Mouse (Mus musculus) forebrain, embryonic 15.5 days (tissue): Measurements from ENCODE around the gene Rcl1. TPM values are rescaled to one million over a fixed set of nuclear protein-coding genes. Genes with fewer than 3 reads are reported as not detected.

ENCODE experiments used
- ATAC-seq: fragments of 200-750 bp; cut with Nextera tagmentation; replicated peaks from 2 replicates; pipeline ENCODE4 v1.8.0; 2017; ENCODE audit warnings: mild to moderate bottlenecking, moderate TSS enrichment, moderate library complexity
- H3K27ac ChIP-seq: fragments of 300-500 bp; sonication (generic); replicated peaks from 2 replicates; pipeline ENCODE4 v1.5.1; 2015; ENCODE audit warnings: mild to moderate bottlenecking, inconsistent platforms
- H3K27me3 ChIP-seq: fragments of 300-500 bp; sonication (generic); 2 replicates; pipeline ENCODE4 v1.6.1; 2015; ENCODE audit warnings: inconsistent platforms
- H3K36me3 ChIP-seq: fragments of 300-500 bp; sonication (generic); 2 replicates; pipeline ENCODE4 v1.6.1; 2015; ENCODE audit warnings: mild to moderate bottlenecking, inconsistent platforms
- H3K4me1 ChIP-seq: fragments of 300-500 bp; sonication (generic); 2 replicates; pipeline ENCODE4 v1.6.1; 2015; ENCODE audit warnings: inconsistent platforms
- H3K4me2 ChIP-seq: fragments of 300-500 bp; sonication (generic); replicated peaks from 2 replicates; pipeline ENCODE4 v1.6.1; 2015; ENCODE audit warnings: mild to moderate bottlenecking, inconsistent platforms
- H3K4me3 ChIP-seq: fragments of 300-500 bp; sonication (generic); 2 replicates; pipeline ENCODE4 v1.5.1; 2015; ENCODE audit warnings: mild to moderate bottlenecking, inconsistent platforms
- H3K9ac ChIP-seq: fragments of 300-500 bp; sonication (generic); replicated peaks from 2 replicates; pipeline ENCODE4 v1.6.1; 2015; ENCODE audit warnings: mild to moderate bottlenecking, inconsistent platforms
- H3K9me3 ChIP-seq: fragments of 300-500 bp; sonication (generic); 2 replicates; pipeline ENCODE4 v1.6.1; 2016; ENCODE audit warnings: inconsistent platforms
- WGBS: fragments of 180-500 bp; shearing (Covaris S2); methylation state at CpG from one replicate; pipeline ENCODE4 v1.1.7; 2015; ENCODE audit warnings: mixed read lengths; 5-methylcytosine and 5-hydroxymethylcytosine counted together
- microRNA counts: library from miRNA; unstranded; fragments of <30 nt; microRNA quantifications from one replicate; lab custom pipeline; 2016
- microRNA-seq: library from miRNA; unstranded; fragments of <30 nt; microRNA quantifications from one replicate; pipeline ENCODE4, GENCODE M21; 2016
- polyA plus RNA-seq: library from polyadenylated mRNA; unstranded; fragments of >200 nt; fragmentation: Nextera tagmentation; extraction: Ambion mirVana; gene quantifications from 2 replicates; pipeline ENCODE4 v1.2.1, GENCODE M21; 2015

Rcl1 gene
- polyA plus RNA-seq, 1 experiment from 2014 or later: 37.0 TPM

GRCm38 (mm10) chr19:29163817-29164527, 62.8 kb downstream of the Rcl1 start:
- no peaks in the 10 kb centered on the region for H3K4me1 ChIP-seq
- H3K4me3 ChIP-seq: no peak overlapping the region
- no peak overlapping the region for H3K4me2 ChIP-seq
- no peaks in the 10 kb centered on the region for H3K27me3 ChIP-seq
- no peak overlapping the region for H3K27ac ChIP-seq
- H3K9ac ChIP-seq: no peak overlapping the region
- 91% methylated on average over 4 of the region's 4 CpGs for WGBS
- H3K9me3 ChIP-seq: no peaks in the 10 kb centered on the region
- no peak for ATAC-seq
- no peaks in the 10 kb centered on the region for H3K36me3 ChIP-seq

GRCm38 (mm10) chr19:29164528-29165166, 63.5 kb downstream of the Rcl1 start:
- no peak overlapping the region for H3K9ac ChIP-seq
- WGBS: 54% methylated on average over 7 of the region's 7 CpGs
- H3K4me1 ChIP-seq: no peaks in the 10 kb centered on the region
- no peaks in the 10 kb centered on the region for H3K36me3 ChIP-seq
- no peak for ATAC-seq
- no peak overlapping the region for H3K4me2 ChIP-seq
- no peak overlapping the region for H3K27ac ChIP-seq
- H3K9me3 ChIP-seq: no peaks in the 10 kb centered on the region
- no peaks in the 10 kb centered on the region for H3K27me3 ChIP-seq
- H3K4me3 ChIP-seq: no peak overlapping the region

- ATAC-seq: no peak
- H3K4me2 ChIP-seq: no peak overlapping the region
- no peak overlapping the region for H3K27ac ChIP-seq
- H3K4me3 ChIP-seq: no peak overlapping the region
- H3K9me3 ChIP-seq: no peaks in the 10 kb centered on the region
- H3K36me3 ChIP-seq: no peaks in the 10 kb centered on the region
- no peaks in the 10 kb centered on the region for H3K27me3 ChIP-seq
- 83% methylated on average over 6 of the region's 6 CpGs for WGBS
- H3K9ac ChIP-seq: no peak overlapping the region
- no peaks in the 10 kb centered on the region for H3K4me1 ChIP-seq
Observed at GRCm38 (mm10) chr19:29167938-29168337, 66.8 kb downstream of the Rcl1 start.

GRCm38 (mm10) chr19:29180336-29180735, 79.2 kb downstream of the Rcl1 start:
- Histone ChIP-seq H3K4me2 (no peak overlapping the region), H3K27me3 (no peaks in the 10 kb centered on the region), H3K36me3 (no peaks in the 10 kb centered on the region), H3K9ac (no peak overlapping the region), H3K9me3 (no peaks in the 10 kb centered on the region), H3K27ac (no peak overlapping the region), H3K4me3 (no peak overlapping the region), H3K4me1 (0 out of 2 replicates have a peak, but pooled peaks cover 3% of the 10 kb centered on the region)
- 90% methylated on average over 4 of the region's 4 CpGs for WGBS
- no peak for ATAC-seq

DNA sequence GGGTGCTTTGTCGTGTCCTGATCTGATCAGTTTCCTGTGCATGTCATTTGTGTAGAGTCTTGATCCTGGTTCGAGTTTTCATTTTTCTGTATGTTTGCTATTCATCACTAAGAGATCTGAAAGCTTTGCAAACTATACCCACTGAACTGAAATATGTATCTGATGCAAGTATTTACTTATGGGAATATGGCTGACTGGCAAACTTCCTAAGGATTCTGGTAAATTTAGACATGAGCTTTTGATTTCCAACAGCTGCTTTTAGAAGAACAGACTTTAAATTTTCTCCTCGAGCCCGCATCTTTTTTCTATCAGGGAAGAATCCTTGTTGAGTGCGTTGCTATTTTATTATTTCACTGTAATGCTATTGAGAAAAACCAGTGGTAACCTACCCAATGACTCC, 81.0 kb downstream of the Rcl1 start:
- Histone ChIP-seq H3K27ac (no peak overlapping the region), H3K4me1 (0 out of 2 replicates have a peak, but pooled peaks cover 3% of the 10 kb centered on the region), H3K36me3 (no peaks in the 10 kb centered on the region), H3K4me3 (no peak overlapping the region), H3K27me3 (no peaks in the 10 kb centered on the region), H3K9ac (no peak overlapping the region), H3K9me3 (no peaks in the 10 kb centered on the region), H3K4me2 (no peak overlapping the region)
- ATAC-seq: no peak
- WGBS: 87% methylated on average over 5 of the region's 5 CpGs

DNA sequence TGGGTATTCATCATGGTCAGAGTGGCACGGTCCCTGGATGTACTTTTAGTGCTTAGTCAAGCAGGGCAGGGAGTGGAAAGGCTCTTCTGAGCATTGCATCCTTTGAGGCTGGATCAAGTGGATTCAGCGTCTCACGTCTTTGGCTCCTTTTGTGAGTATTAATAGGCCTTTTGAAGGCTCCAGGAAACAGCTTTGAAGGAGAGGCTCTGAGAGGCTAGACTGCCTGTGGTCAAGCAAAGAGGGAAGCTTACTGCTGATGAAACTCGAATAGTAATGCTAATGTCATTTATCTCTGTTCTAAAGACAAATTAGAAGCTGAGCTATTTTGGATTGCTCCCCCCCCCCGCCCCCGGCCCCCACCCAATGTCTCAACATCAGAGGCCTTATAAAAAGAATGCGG, 83.9 kb downstream of the Rcl1 start:
- H3K9ac ChIP-seq: no peak overlapping the region
- H3K27me3 ChIP-seq: no peaks in the 10 kb centered on the region
- ATAC-seq: no peak
- no peaks in the 10 kb centered on the region for H3K9me3 ChIP-seq
- no peaks in the 10 kb centered on the region for H3K36me3 ChIP-seq
- no peak overlapping the region for H3K4me2 ChIP-seq
- no peak overlapping the region for H3K4me3 ChIP-seq
- H3K27ac ChIP-seq: no peak overlapping the region
- 12% methylated on average over 7 of the region's 7 CpGs for WGBS
- H3K4me1 ChIP-seq: 0 out of 2 replicates have a peak, but pooled peaks cover 3% of the 10 kb centered on the region

DNA sequence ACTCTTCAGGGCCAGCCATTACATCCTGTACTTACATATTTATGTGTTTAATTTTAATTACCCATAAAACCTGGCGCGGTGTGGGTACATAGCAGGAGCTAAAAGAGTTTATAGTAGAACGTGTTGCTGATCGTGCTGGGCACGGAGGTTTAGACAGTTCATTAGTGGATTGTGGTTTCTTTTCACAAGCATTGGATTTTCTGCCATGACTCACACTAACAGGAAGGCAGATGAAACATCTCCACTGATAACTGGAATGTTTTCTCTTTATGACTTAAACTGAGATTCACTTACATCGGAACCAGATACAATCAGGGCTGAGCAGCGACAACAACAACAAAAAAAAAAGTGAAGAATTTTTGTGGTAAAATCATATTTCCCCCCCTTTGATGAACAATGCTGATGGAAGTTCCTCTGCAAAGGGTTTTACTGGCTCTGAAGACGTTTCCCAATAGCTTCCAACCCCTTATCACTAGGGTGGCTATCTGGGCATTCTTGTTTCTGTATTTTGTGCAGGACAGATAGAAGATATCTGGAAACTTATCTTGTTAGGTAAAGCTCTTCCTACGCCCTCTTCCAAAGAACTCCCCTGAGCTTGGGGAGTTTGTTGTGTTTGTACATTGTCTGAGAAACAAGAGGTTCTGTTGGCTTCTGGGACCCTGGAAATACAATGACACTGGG, 84.5 kb downstream of the Rcl1 start:
- Histone ChIP-seq H3K27ac (no peak overlapping the region), H3K4me3 (no peak overlapping the region), H3K27me3 (no peaks in the 10 kb centered on the region), H3K4me2 (no peak overlapping the region), H3K9me3 (no peaks in the 10 kb centered on the region), H3K9ac (no peak overlapping the region), H3K4me1 (0 out of 2 replicates have a peak, but pooled peaks cover 3% of the 10 kb centered on the region), H3K36me3 (no peaks in the 10 kb centered on the region)
- 48% methylated on average over 9 of the region's 9 CpGs for WGBS
- ATAC-seq: no peak

- no peaks in the 10 kb centered on the region for H3K36me3 ChIP-seq
- no peak overlapping the region for H3K9ac ChIP-seq
- no peak for ATAC-seq
- H3K27me3 ChIP-seq: no peaks in the 10 kb centered on the region
- no peak overlapping the region for H3K27ac ChIP-seq
- no peak overlapping the region for H3K4me3 ChIP-seq
- no peak overlapping the region for H3K4me2 ChIP-seq
- 0 out of 2 replicates have a peak, but pooled peaks cover 3% of the 10 kb centered on the region for H3K4me1 ChIP-seq
- H3K9me3 ChIP-seq: no peaks in the 10 kb centered on the region
- WGBS: 83% methylated on average over 2 of the region's 2 CpGs
Observed at GRCm38 (mm10) chr19:29188879-29189278, 87.7 kb downstream of the Rcl1 start.

MicroRNA genes within 50 kb of the gene (microRNA counts, 519-probe panel; counts per million panel counts)
- 2,661 counts per million, percentile 61 among the panel's probes with 10 or more counts for microRNA mmu-miR-101b (lab: Ali Mortazavi, UCI)

Small RNAs within 50 kb of the gene (microRNA-seq; reads per million reads assigned to microRNA genes)
- gene Mir101b: 1,782 reads per million, percentile 83 among the genes with 10 or more reads in this experiment

Other genes with a start within 250 kb of the Rcl1 start
- gene Plpp6, start 137.4 kb upstream of the Rcl1 start, polyA plus RNA-seq: 8.4 and 8.8 TPM in 2 replicates
- 2.4 TPM in 2 replicates for gene 4430402I18Rik, start 133.6 kb upstream of the Rcl1 start, polyA plus RNA-seq
- 55.8 and 58.1 TPM in 2 replicates for gene Cdc37l1, start 111.0 kb upstream of the Rcl1 start, polyA plus RNA-seq
- gene Ak3, start 53.4 kb upstream of the Rcl1 start, polyA plus RNA-seq: 69.6 and 77.5 TPM in 2 replicates
- 19.2 and 19.8 TPM in 2 replicates for gene Jak2, start 150.5 kb downstream of the Rcl1 start, polyA plus RNA-seq
- 1.3 and 1.4 TPM in 2 replicates for gene Insl6, start 224.0 kb downstream of the Rcl1 start, polyA plus RNA-seq
- gene Rln1, start 233.3 kb downstream of the Rcl1 start, polyA plus RNA-seq: 1.8 and 3.4 TPM in 2 replicates